Mouse (Mus musculus) kidney, adult 2 months (tissue): ENCODE results near the gene Itgam. TPM values are rescaled to one million over a fixed set of nuclear protein-coding genes. Genes with fewer than 3 reads are reported as not detected.

Source experiments
- DNase-seq: peaks from one replicate; pipeline ENCODE4 v3.0.0; 2021
- H3K27ac ChIP-seq: fragments of 200-500 bp; 2 replicates; pipeline ENCODE4 v1.5.1; 2012; ENCODE audit warnings: low read depth, low read length, control low read depth, inconsistent platforms; ENCODE audit not compliant: insufficient read depth
- H3K27me3 ChIP-seq: fragments of 200-500 bp; replicated peaks from 2 replicates; pipeline ENCODE4 v1.6.1; 2012; ENCODE audit warnings: mild to moderate bottlenecking, moderate library complexity, low read length, inconsistent platforms; ENCODE audit not compliant: control insufficient read depth, insufficient read depth
- H3K36me3 ChIP-seq: fragments of 200-500 bp; 2 replicates; pipeline ENCODE4 v1.6.1; 2012; ENCODE audit warnings: mild to moderate bottlenecking, moderate library complexity, low read length, inconsistent platforms; ENCODE audit not compliant: control insufficient read depth, insufficient read depth
- H3K4me1 ChIP-seq: fragments of 200-500 bp; 2 replicates; pipeline ENCODE4 v1.6.1; 2011; ENCODE audit warnings: low read length; ENCODE audit not compliant: control insufficient read depth, insufficient read depth
- H3K4me3 ChIP-seq: fragments of 200-500 bp; 2 replicates; pipeline ENCODE4 v1.5.1; 2011; ENCODE audit warnings: mild to moderate bottlenecking, low read depth, low read length, control low read depth; ENCODE audit not compliant: insufficient read depth
- CTCF ChIP-seq: fragments of 200-500 bp; conservative IDR thresholded peaks from 2 replicates; pipeline ENCODE4 v1.5.1; 2011; ENCODE audit warnings: low read depth, mild to moderate bottlenecking, control low read depth, low read length, moderate library complexity, mixed read lengths; ENCODE audit not compliant: insufficient read depth, insufficient read length
- POLR2A ChIP-seq: fragments of 200-500 bp; IDR thresholded peaks from one replicate; pipeline ENCODE4 v1.6.1; 2011; ENCODE audit warnings: low read depth, low read length, control low read depth
- WGBS: fragments of 180-500 bp; shearing (Covaris S2); methylation state at CpG from one replicate; pipeline ENCODE4 v1.1.7; 2018; 5-methylcytosine and 5-hydroxymethylcytosine counted together
- polyA plus RNA-seq: library from polyadenylated mRNA; depleted of rRNA; stranded (reverse); fragments of >200 nt; gene quantifications from 2 replicates; pipeline ENCODE4 v1.2.3, GENCODE M21; 2012

Gene Itgam
- polyA plus RNA-seq, 1 experiment: 7.0 TPM

DNA sequence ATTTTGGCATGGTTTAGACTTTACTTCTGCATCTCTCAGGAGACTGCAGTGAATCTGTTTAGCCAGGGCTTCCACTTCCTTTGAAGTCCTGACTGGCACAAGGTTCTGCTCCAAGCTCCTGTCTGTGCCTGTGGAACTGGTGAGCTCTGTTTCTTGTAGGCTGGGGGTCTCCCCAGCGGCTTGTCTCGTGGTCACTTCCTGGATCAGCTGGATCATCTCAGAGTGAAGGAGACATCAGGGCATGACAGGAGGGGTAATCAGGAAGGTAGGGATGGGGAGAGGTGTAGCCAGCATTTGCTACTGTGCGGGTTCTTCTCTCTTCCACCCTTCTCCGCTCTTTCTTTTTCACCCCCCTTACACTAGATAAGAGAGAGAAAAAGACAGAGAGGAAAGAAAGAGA lies 9.4 kb downstream of the Itgam start:
- 63% methylated on average over 4 of the region's 4 CpGs for WGBS
- TF ChIP-seq POLR2A: no peak
- TF ChIP-seq CTCF: no peak
- no peak overlapping the region for H3K27ac ChIP-seq
- no peak for DNase-seq
- no peaks in the 10 kb centered on the region for H3K27me3 ChIP-seq
- H3K4me1 ChIP-seq: no peaks in the 10 kb centered on the region
- no peaks in the 10 kb centered on the region for H3K36me3 ChIP-seq
- H3K4me3 ChIP-seq: no peak overlapping the region

DNA sequence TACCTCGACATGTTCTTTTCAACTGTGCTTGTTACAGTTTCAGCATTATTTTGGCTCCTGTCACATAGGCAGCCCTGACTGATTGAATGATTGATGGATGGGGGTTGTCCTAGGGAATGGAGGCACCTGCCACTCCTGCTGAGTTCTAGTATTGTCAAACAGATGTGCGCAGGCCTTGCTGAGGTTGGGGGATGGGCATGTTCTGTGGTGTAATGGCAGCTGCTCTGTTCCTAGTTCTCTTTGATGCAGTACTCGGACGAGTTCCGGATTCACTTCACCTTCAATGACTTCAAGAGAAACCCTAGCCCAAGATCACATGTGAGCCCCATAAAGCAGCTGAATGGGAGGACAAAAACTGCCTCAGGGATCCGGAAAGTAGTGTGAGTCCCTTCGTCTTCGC lies 17.6 kb downstream of the Itgam start:
- no peaks in the 10 kb centered on the region for H3K36me3 ChIP-seq
- H3K4me1 ChIP-seq: no peaks in the 10 kb centered on the region
- no peak for TF ChIP-seq CTCF
- TF ChIP-seq POLR2A: no peak
- no peak for DNase-seq
- no peak overlapping the region for H3K27ac ChIP-seq
- no peaks in the 10 kb centered on the region for H3K27me3 ChIP-seq
- no peak overlapping the region for H3K4me3 ChIP-seq
- 67% methylated on average over 8 of the region's 8 CpGs for WGBS

DNA sequence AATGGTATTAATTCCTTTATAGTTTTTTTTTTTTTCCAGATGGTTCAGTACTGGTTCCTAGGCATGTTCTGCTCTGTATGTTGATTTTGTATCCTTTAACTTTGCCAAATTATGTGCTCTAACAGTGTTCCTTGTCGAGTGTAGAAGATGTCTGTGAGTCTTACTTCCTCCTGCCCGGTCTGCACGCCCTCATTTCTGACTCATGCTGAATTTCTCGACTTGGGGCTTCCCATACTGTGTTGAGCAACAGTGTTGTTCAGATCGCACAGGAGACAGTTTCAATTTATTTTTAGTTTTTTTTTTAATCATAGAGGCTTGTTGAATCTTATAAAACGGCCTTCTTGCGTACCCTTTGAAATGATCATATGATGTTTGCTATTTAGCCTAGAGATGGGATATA lies 26.7 kb downstream of the Itgam start:
- Histone ChIP-seq H3K27ac (no peak overlapping the region), H3K36me3 (no peaks in the 10 kb centered on the region), H3K4me1 (no peaks in the 10 kb centered on the region), H3K27me3 (no peaks in the 10 kb centered on the region), H3K4me3 (no peak overlapping the region)
- TF ChIP-seq CTCF: no peak
- TF ChIP-seq POLR2A: no peak
- 69% methylated on average over 7 of the region's 7 CpGs for WGBS
- DNase-seq: no peak

DNA sequence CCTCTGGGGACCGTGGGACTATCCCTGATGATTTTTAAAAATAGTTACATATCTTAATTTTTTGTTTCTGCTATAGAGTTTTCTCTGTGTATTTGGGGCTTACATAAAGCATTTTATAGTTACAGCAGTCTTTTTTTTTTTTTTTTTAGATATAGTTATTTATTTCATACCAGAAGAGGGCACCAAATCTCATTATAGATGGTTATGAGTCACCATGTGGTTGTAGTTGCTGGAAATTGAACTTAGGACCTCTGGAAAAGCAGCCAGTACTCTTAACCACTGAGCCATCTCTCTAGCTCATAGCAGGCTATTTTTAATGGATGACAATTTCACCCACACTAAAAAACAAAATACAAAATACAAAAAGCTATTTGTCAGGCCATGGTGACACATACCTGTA lies 35.7 kb downstream of the Itgam start:
- H3K4me3 ChIP-seq: no peak overlapping the region
- no peaks in the 10 kb centered on the region for H3K36me3 ChIP-seq
- H3K27me3 ChIP-seq: no peaks in the 10 kb centered on the region
- peak; percentile 29 for DNase-seq
- WGBS: 74% methylated on average over 1 of the region's 1 CpGs
- H3K4me1 ChIP-seq: no peaks in the 10 kb centered on the region
- H3K27ac ChIP-seq: no peak overlapping the region
- TF ChIP-seq POLR2A (no peak), CTCF (no peak)

DNA sequence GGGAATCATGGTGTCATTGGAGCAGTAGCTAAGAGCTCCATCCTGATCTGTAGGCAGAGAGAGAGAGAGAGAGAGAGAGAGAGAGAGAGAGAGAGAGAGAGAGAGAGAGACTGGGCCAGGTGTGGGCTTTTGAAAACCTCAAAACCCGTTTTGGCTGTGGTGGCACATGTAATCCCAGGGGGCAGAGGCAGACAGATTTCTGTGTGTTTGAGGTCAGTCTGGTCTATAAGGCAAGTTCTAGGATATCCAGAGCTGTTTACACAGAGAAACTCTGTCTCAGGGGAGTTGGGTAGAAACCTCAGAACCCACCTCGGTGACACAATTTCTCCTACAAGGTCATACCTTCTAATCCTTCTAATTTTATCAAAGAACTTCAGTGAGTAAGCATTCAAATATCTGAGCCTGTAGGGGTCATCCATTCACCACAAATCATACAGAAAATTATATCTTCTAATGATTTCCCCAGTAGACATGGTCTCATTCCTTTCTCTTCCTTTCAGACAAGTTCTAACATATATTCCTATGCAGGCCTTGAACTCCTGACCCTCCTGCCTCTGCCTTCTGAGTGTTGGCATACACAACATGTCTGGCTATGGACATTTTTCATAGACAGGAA lies 38.4 kb downstream of the Itgam start:
- no peaks in the 10 kb centered on the region for H3K4me1 ChIP-seq
- no peak overlapping the region for H3K27ac ChIP-seq
- DNase-seq: no peak
- 57% methylated on average over 2 of the region's 2 CpGs for WGBS
- no peak overlapping the region for H3K4me3 ChIP-seq
- no peak for TF ChIP-seq CTCF
- TF ChIP-seq POLR2A: no peak
- no peaks in the 10 kb centered on the region for H3K27me3 ChIP-seq
- no peaks in the 10 kb centered on the region for H3K36me3 ChIP-seq

DNA sequence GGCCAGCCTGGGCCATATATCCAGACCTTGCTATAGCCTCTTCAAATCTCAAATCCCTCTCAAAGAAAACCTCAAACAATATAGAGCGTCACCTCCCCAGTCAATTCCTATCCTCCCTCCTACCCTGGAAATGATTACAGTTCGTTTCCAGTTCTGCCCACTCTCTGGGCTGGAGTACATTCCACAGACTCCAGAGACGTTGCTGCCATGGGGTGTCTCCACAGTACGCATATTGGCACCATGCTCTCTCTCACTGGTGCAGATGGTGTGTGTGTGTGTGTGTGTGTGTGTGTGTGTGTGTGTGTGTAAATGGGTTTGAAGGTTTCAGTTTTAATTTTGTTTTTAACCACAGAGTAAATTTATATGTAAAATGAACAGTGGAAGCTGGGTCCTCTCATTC lies 42.8 kb downstream of the Itgam start:
- Histone ChIP-seq H3K27ac (no peak overlapping the region), H3K4me3 (no peak overlapping the region), H3K27me3 (no peaks in the 10 kb centered on the region), H3K36me3 (no peaks in the 10 kb centered on the region), H3K4me1 (no peaks in the 10 kb centered on the region)
- 63% methylated on average over 4 of the region's 4 CpGs for WGBS
- no peak for DNase-seq
- TF ChIP-seq POLR2A (no peak), CTCF (no peak)

DNA sequence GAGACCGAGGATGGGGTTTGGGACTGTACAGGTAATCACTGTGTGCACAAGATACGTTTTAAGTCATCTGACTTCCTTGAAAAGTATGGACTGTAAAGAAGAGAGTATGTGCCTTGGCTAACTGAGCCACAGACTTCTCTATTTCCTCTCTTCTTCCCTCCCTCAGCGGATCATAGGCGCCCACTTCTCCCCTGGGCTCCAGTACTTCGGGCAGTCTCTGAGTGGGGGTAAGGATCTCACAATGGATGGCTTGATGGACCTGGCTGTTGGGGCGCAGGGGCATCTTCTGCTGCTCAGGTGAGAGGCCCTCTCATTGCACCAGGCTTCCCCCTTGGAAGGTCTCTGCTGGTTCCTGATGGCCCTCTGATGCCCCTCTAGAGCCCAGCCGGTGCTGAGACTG lies 45.0 kb downstream of the Itgam start:
- Histone ChIP-seq H3K4me1 (no peaks in the 10 kb centered on the region), H3K36me3 (no peaks in the 10 kb centered on the region), H3K27ac (no peak overlapping the region), H3K4me3 (no peak overlapping the region), H3K27me3 (no peaks in the 10 kb centered on the region)
- 90% methylated on average over 7 of the region's 7 CpGs for WGBS
- TF ChIP-seq CTCF (no peak), POLR2A (no peak)
- DNase-seq: no peak
